Mouse (Mus musculus) urinary bladder, adult 2 months (tissue): Measurements from ENCODE around the gene Zfp697. TPM values are rescaled to one million over a fixed set of nuclear protein-coding genes. Genes with fewer than 3 reads are reported as not detected.
"Not testable (repeated sequence)": the region's sequence is repeated elsewhere in the genome, so short reads cannot be mapped to it uniquely, and the experiment has no call there.

Experiments used
- DNase-seq: peaks from one replicate; pipeline ENCODE4 v3.0.0; 2022; ENCODE audit warnings: low spot score
- polyA plus RNA-seq: library from polyadenylated mRNA; depleted of rRNA; stranded (reverse); fragments of >200 nt; gene quantifications from 2 replicates; pipeline ENCODE4 v1.2.3, GENCODE M21; 2012

Gene Zfp697
- polyA plus RNA-seq, 1 experiment, result 1.9 TPM

DNA sequence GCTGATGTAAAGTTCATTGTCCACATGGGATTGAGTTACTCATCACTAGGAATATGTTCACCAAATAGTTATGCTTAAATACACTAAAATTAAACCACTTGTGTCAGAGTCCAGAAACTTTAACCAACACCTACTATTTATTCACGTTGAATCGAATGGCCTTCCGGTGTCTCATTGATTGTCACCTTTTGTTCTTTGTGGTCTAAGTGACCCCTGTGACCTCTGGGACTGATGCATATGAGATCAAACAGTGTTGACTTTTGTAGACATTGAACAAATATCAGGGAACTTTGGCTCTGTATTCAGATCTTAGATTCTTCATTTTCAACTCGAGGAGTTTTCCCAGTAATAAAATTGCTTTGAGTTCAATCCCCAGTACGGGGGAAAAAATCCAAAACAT, 125.0 kb downstream of the Zfp697 start:
- not testable (repeated sequence) for DNase-seq

DNA sequence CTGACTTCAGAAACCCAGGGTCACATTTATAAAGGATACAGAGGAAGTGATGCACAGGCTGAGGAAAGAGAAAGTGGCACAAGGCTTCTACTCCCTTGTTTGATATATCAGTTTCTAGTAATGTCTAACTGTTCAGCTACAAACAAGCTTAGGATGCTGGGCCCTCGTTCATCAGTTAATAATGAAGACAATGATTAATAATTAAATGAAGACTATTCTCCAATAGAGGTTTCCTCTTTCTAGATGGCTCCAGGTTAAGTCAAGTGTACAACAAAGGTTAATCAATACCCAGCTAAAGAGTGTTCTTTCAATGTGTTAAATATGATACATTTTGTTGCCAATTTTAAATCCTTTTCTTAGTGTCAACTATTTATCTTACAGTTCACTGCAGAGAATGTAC, 128.2 kb downstream of the Zfp697 start, which contains the start of gene Hsd3b4:
TSS of gene Hsd3b4 (minus strand) at position 101 of the 400 bp plus-strand sequence.
- not testable (repeated sequence) for DNase-seq

DNA sequence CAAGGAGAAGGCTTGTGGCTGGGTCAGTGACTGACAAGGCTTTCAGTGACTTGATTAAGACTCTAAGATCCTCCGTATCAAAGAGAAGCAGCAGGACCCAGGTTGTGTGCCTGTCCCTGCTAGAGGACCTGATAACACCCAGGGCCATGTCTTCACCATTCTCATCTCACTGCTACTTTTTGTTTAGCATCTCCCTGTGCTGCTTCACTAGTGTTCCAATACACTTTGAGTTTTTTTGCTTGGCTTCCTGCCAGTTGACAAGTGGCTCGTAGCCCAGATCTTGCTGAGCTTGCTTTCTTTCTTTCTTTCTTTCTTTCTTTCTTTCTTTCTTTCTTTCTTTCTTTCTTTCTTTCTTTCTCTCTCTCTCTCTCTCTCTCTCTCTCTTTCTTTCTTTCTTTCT, 140.5 kb downstream of the Zfp697 start:
- DNase-seq, result not testable (repeated sequence)

DNA sequence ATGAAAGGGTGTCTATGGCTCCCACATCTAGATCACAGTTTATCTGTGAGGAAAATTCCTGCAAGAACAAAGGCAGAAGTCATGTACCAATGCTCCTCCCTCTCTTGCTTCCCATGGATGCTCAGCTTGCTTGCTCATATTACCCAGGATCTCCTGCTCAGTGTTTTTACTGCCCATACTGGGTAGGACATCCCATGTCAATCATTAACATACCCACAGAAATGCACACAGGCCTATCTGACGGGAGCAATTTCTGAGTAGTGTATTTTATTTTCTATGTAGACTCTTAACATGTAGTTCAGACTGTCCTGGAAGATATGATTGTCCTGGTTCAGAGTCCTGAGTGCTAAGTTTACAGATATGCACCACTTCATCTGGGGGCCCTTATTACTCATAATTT, 142.3 kb downstream of the Zfp697 start:
- DNase-seq, result not testable (repeated sequence)

DNA sequence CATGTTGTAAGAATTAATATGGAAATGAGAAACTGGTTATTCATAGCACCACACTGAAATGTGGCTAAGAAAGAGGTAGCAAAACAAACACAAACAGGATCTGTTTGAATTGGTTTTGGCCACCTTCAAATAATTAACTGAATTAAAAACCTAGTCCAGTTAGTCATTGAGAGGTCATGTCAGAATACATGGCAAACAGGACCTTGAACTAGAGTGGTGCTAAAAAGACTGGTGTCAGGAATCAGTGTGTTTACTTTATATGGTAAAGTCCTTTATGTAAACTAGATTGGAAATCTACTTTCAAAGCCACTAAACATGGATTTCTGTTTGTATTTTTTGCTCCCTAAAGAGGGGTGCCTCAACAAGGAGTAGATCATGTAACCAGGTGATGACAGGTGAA, 142.7 kb downstream of the Zfp697 start:
- DNase-seq, result not testable (repeated sequence)

DNA sequence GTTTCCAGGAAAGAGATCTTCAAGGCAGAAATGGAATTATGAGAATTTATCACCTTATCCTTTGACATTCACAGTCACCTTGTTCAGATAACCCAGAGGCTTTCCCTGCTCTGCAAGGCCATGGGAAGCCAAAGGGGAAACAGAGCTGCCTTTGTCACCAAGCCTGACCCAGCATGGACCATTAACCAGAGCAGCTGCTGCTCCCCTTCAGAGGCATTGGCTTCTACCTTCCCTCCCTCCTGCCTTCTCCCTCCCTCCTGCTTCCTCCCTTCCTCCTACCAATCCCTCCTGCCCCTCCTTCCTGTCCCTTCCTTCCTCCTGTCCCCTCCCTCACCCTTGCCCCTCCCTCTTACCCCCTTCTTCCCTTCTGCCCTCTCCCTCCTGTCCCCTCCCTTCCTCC, 165.4 kb downstream of the Zfp697 start:
- DNase-seq, result not testable (repeated sequence)

DNA sequence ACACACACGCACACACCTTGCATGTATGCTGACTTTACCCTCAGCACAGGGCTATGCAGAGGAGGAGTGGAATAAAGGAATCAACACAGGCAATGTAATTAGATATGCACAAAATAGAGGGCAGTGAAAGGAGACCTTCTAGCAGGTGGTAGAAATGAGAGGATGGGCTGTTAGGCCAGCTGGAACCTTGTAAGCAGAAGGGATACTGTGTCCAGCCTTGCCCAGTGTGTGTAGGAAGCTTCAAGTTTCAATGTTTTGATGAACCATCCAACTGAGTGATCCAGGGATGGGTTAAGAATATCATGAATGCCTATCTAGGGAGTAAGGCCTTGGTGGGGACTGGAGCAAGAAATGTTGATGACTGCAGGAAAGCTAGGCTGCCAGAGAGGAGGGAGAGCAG, 166.2 kb downstream of the Zfp697 start:
- DNase-seq, result not testable (repeated sequence)

DNA sequence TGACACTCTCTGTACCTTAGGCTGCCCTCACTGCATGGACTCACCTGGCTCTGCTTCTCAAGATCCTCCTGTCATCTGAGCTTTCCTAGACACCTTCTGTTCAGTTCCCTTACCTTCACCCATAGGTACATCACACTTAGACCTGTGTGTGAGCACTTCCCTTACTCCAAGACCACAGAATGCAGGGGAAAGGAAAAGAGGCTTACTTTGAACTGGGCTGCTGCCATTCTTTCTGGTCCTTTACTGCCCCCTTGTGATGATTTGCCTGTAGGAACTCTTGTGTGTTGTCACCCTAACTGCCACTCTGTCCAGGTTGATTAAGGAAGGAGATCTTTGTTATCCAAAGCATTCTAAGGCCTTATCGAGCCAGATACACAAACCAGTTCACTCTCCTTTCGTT, 168.0 kb downstream of the Zfp697 start:
- DNase-seq, result not testable (repeated sequence)

DNA sequence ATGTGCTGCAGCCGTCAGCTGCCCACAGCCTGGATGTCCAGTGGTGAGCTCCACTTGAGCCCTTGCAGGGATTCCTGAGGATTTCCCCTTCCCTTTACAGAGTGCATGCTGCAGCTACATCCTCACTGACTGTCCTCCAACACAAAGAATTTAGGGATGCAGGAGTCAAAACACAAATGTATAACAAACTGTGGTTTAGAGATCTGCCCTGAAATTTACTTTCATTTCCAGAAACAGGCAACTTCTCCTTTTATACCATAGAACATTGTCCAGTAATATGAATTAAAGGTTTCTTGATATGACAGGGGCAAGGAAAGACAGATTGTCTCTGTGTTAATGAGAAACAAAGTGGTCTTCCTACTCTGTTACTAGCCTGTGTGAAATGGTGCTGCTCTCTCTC, 168.6 kb downstream of the Zfp697 start:
- not testable (repeated sequence) for DNase-seq

DNA sequence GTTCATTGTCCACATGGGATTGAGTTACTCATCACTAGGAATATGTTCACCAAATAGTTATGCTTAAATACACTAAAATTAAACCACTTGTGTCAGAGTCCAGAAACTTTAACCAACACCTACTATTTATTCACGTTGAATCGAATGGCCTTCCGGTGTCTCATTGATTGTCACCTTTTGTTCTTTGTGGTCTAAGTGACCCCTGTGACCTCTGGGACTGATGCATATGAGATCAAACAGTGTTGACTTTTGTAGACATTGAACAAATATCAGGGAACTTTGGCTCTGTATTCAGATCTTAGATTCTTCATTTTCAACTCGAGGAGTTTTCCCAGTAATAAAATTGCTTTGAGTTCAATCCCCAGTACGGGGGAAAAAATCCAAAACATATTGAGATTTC, 178.4 kb downstream of the Zfp697 start:
- DNase-seq, result not testable (repeated sequence)

DNA sequence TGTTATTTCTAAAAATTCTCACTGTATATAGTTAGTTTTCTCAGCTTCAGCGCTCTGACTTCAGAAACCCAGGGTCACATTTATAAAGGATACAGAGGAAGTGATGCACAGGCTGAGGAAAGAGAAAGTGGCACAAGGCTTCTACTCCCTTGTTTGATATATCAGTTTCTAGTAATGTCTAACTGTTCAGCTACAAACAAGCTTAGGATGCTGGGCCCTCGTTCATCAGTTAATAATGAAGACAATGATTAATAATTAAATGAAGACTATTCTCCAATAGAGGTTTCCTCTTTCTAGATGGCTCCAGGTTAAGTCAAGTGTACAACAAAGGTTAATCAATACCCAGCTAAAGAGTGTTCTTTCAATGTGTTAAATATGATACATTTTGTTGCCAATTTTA, 181.6 kb downstream of the Zfp697 start:
- not testable (repeated sequence) for DNase-seq

DNA sequence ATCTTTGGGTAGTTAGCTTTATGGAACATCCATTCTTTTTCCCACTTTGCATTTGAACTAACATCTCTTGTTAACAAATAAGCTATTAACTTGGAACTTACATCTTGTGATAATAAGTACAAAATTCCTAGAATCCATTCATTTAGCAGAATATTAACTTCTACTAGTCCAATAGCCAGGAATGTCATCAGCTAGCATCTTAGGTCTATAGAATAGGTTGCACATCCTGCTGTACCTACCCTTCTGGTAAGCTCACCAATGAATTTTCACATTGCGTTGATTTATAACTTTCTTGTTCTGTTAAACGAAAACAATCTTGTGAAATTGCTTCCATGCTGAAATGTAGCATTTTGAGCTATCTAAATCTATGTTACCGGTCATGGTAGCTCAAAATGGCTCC, 182.6 kb downstream of the Zfp697 start:
- not testable (repeated sequence) for DNase-seq

DNA sequence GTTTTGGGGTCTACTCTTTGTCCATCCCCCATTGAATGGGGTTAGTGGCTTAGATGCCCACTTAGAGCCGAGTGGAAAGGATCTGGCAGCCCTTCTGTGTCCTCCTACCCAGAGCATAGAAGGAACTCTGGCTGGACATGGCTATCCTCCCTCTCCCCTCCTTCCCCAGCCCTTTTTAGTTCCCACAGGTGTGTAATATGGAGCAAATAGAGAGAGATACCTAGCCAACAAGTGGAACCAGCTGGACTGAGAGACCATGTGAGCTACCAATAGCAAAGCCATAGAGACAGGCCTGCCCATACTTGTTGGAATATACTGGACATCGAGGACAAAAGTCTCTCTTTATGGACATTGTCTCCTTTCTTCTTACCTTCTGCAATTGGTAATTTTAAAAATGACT, 185.5 kb downstream of the Zfp697 start:
- not testable (repeated sequence) for DNase-seq

DNA sequence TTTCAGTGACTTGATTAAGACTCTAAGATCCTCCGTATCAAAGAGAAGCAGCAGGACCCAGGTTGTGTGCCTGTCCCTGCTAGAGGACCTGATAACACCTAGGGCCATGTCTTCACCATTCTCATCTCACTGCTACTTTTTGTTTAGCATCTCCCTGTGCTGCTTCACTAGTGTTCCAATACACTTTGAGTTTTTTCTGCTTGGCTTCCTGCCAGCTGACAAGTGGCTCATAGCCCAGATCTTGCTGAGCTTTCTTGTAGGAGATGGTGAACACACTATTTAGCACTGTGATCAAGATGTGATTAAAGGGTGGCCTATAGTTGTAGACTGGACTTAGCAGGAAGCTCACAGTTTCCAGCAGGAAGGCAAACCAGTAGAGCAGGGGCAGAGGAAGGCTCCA, 198.8 kb downstream of the Zfp697 start:
- not testable (repeated sequence) for DNase-seq

DNA sequence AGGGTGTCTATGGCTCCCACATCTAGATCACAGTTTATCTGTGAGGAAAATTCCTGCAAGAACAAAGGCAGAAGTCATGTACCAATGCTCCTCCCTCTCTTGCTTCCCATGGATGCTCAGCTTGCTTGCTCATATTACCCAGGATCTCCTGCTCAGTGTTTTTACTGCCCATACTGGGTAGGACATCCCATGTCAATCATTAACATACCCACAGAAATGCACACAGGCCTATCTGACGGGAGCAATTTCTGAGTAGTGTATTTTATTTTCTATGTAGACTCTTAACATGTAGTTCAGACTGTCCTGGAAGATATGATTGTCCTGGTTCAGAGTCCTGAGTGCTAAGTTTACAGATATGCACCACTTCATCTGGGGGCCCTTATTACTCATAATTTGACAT, 199.9 kb downstream of the Zfp697 start:
- not testable (repeated sequence) for DNase-seq

DNA sequence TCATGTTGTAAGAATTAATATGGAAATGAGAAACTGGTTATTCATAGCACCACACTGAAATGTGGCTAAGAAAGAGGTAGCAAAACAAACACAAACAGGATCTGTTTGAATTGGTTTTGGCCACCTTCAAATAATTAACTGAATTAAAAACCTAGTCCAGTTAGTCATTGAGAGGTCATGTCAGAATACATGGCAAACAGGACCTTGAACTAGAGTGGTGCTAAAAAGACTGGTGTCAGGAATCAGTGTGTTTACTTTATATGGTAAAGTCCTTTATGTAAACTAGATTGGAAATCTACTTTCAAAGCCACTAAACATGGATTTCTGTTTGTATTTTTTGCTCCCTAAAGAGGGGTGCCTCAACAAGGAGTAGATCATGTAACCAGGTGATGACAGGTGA, 200.4 kb downstream of the Zfp697 start:
- DNase-seq, result not testable (repeated sequence)

DNA sequence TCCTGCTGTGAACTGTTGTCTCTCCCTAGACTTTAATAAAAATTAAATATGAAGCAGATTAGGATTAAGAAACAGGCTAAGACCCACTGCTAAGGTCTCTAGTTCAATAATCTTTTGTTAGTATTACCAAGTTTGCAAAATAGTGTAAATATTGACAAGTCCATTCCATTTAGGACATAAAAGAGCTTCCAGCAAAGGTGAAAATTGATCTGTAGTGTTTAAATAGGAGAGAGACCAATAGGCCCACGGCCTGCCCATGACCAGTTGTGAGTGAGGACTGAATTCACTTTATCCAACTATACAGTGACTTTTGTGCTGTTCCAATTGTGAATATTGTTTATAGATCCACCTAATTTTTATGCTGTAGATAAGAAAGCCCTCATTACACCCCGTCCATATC, 205.5 kb downstream of the Zfp697 start:
- no peak for DNase-seq

DNA sequence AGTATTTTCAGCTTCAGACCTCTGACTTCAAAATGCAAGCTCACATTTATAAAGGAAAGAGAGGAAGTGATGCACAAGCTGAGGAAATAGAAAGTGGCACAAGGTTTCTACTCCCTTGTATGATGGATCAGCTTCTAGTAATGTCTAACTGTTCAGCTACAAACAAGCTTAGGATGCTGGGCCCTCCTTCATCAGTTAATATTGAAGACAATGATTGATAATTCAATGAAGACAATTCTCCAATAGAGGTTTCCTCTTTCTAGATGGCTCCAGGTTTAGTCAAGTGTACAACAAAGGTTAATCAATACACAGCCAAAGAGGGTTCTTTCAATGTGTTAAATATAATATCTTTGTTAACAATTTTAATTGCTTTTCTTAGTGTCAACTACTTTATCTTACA, 206.4 kb downstream of the Zfp697 start, which contains the start of gene Gm10681:
TSS of gene Gm10681 (minus strand) at position 101 of the 400 bp plus-strand sequence.
- no peak for DNase-seq

DNA sequence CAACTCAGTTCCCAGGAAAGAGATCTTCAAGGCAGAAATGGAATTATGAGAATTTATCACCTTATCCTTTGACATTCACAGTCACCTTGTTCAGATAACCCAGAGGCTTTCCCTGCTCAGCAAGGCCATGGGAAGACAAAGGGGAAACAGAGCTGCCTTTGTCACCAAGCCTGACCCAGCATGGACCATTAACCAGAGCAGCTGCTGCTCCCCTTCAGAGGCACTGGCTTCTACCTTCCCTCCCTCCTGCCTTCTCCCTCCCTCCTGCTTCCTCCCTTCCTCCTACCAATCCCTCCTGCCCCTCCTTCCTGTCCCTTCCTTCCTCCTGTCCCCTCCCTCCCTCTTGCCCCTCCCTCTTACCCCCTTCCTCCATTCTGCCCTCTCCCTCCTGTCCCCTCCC, 231.3 kb downstream of the Zfp697 start:
- not testable (repeated sequence) for DNase-seq

DNA sequence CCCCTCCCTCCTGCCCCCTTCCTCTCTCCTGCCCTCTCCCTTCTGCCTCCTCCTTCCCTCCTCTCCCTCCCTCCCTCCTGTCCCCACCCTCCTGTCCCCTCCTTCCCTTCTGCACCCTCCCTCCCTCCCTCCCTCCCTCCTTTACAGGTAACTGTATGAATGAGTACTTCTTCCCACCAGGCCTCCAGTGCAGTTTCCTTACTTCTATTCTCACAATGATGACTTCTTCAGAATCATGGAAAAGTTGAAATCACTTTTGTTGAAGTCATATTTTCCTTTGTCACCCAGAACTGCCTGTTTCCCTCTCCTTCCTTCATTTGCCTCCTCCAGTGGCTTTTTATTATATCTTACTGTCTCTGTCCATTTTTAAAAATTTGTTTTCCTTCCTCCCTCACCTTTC, 231.7 kb downstream of the Zfp697 start:
- no peak for DNase-seq

DNA sequence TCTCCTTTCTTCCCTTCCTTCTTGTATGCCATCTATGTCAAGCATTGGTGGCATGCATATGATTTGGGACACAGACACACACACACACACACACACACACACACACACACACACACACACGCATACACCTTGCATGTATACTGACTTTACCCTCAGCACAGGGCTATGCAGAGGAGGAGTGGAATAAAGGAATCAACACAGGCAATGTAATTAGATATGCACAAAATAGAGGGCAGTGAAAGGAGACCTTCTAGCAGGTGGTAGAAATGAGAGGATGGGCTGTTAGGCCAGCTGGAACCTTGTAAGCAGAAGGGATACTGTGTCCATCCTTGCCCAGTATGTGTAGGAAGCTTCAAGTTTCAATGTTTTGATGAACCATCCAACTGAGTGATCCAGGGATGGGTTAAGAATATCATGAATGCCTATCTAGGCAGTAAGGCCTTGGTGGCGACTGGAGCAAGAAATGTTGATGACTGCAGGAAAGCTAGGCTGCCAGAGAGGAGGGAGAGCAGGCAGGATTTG, 232.2 kb downstream of the Zfp697 start:
- not testable (repeated sequence) for DNase-seq

DNA sequence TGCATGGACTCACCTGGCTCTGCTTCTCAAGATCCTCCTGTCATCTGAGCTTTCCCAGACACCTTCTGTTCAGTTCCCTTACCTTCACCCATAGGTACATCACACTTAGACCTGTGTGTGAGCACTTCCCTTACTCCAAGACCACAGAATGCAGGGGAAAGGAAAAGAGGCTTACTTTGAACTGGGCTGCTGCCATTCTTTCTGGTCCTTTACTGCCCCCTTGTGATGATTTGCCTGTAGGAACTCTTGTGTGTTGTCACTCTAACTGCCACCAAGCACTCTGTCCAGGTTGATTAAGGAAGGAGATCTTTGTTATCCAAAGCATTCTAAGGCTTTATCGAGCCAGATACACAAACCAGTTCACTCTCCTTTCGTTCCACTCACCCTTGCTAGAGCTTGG, 234.0 kb downstream of the Zfp697 start:
- DNase-seq, result not testable (repeated sequence)

DNA sequence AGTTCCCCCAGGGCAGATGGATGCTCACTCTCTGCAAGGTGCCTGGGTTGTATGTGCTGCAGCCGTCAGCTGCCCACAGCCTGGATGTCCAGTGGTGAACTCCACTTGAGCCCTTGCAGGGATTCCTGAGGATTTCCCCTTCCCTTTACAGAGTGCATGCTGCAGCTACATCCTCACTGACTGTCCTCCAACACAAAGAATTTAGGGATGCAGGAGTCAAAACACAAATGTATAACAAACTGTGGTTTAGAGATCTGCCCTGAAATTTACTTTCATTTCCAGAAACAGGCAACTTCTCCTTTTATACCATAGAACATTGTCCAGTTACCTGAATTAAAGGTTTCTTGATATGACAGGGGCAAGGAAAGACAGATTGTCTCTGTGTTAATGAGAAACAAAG, 234.5 kb downstream of the Zfp697 start:
- DNase-seq, result not testable (repeated sequence)

DNA sequence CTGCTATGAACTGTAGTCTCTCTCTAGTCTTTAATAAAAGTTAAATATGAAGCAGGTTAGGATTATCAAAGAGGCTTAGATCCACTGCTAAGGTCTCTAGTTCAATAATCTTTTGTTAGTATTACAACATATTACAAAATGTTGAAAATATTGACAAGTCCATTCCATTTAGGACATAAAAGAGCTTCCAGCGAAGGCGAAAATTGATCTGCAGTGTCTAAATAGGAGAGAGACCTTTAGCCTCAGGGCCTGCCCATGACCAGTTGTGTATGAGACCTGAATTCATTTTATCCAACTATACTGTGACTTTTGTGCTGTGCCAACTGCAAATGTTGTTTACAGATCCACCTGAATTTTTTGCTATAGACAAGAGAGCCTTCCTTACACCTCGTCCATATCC, 247.4 kb downstream of the Zfp697 start:
- no peak for DNase-seq
